Mouse (Mus musculus) testis, adult 2 months (tissue): Measurements from ENCODE around the gene Ppp1ca.

Source experiments
- CTCF ChIP-seq: fragments of 200-500 bp; IDR thresholded peaks from 2 replicates; pipeline ENCODE4 v1.5.1; 2012; ENCODE audit warnings: low read depth, mild to moderate bottlenecking, inconsistent platforms, low read length, moderate library complexity; ENCODE audit not compliant: control insufficient read depth, insufficient read depth, insufficient replicate concordance
- POLR2A ChIP-seq: fragments of 200-500 bp; IDR thresholded peaks from 2 replicates; pipeline ENCODE4 v1.6.1; 2012; ENCODE audit warnings: low read depth, mild to moderate bottlenecking, inconsistent platforms, low read length, moderate library complexity; ENCODE audit not compliant: control insufficient read depth

- TF ChIP-seq POLR2A = no peak
- TF ChIP-seq CTCF = no peak
Measured at GRCm38 (mm10) chr19:4146366-4147021, 45.4 kb upstream of the Ppp1ca start.
